Mouse (Mus musculus) gastrocnemius, adult 18-20 months (tissue): ENCODE measurements at regions not wholly inside any gene's neighbourhood (a gene's known extent, or its start where the extent isn't known, plus 50 kb on each side); places are given as distances from the start of the nearest gene placed in this dataset.

ENCODE experiments used
- DNase-seq: peaks from one replicate; pipeline ENCODE4 v3.0.0; 2021; ENCODE audit warnings: low spot score

DNA sequence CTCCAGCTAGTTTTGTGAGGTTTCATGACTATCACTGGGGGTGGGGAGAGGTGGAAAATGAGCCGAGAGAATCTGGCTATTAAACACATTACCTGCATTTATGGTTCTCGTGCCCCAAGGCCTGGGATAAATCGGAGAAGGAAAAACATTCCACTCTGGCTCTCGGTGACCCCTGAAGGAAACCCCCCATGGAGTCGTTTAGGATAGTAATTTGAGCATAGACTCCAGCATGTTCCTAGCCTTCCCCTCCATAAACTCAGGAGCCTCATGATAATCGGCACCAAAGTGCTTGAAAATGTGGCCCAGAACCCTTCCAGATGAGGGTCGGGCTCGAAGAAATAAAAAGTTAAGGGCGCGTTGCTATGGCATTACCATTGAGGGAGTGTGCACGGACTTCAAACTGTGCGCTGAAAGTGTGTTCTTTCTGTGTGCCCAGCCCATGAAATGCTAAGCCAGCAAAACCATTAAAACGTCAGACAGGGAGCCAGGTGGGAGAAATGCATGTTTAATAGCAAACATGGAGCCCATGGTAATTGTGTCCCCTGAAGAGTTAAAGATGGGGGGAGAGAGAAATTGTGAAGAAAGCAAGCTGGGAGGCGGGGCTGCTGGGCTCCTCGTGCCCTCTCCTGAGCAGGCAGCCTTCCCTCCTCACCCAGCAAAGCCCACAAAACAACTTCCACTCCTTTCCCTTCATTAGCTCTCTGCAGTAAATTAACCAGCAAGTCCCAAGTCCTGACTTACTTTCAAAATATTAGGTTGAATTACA lies 64.1 kb upstream of the Sall1 start:
- DNase-seq: no peak

DNA sequence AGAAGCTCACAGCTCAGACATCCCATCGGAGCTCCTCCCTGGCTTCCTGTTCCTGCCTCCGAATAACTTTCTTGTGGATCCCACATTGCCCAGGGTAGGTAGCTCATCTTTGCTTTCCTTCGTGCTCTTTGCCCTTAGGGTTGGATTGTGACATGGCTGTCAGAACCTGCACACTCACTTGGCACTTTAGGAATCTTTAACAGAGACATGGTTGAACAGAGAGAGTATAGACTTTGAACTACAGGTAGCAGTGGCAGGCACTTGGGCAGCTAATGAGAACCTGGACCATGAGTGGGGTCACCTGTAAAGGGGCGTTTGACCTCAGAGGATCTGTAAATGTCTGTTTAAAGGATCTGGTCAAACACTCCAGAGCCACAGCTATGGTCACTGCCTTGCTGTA lies 62.4 kb upstream of the Sall1 start:
- no peak for DNase-seq

DNA sequence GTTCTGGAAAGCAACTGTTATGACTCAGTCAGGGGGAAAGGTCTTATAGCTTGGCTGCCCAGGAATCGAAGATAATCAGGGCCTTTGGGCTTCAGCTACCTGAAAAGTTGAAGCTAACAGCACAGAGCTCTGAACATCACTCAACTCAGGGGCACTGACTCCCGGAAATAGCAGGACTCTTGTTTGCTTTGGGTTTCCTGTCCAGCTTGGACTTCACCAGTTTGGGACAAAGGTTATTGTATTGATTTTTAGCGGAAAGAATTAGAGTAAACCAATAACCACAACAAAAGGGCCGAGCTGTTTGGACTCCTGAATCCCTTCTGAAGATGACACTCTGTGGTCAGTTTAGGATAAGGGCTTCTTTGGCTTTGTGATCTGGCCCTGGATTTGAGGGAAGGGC lies 53.4 kb upstream of the Sall1 start:
- no peak for DNase-seq
